Mouse (Mus musculus) liver, adult 2 months (tissue): ENCODE measurements around the gene Klb.

Experiments
- CTCF ChIP-seq: fragments of 200-500 bp; IDR thresholded peaks from 2 replicates; pipeline ENCODE4 v1.5.1; 2011; ENCODE audit warnings: low read depth, low read length, control low read depth
- POLR2A ChIP-seq: fragments of 200-500 bp; IDR thresholded peaks from 2 replicates; pipeline ENCODE4 v1.6.1; 2011; ENCODE audit warnings: low read length, control low read depth; ENCODE audit not compliant: insufficient read depth; ENCODE audit errors: extremely low read depth

- TF ChIP-seq CTCF (no peak), POLR2A (no peak)
These were observed 2.4 kb downstream of the Klb start for GRCm38 (mm10) chr5:65350508-65350907.
